Mouse (Mus musculus) forebrain, embryonic 11.5 days (tissue): ENCODE data around the gene Prnp. TPM values are rescaled to one million over a fixed set of nuclear protein-coding genes. Genes with fewer than 3 reads are reported as not detected.

ENCODE experiments used
- ATAC-seq: fragments of 200-750 bp; cut with Nextera tagmentation; replicated peaks from 2 replicates; pipeline ENCODE4 v1.8.0; 2017; ENCODE audit warnings: moderate TSS enrichment; ENCODE audit not compliant: low FRiP score
- DNase-seq: peaks from one replicate; pipeline ENCODE4 v3.0.0-alpha.2; 2017; ENCODE audit warnings: low spot score
- H3K27ac ChIP-seq: fragments of 300-500 bp; sonication (generic); 2 replicates; pipeline ENCODE4 v1.5.1; 2014; ENCODE audit warnings: low read depth, low read length
- H3K27me3 ChIP-seq: fragments of 300-500 bp; sonication (generic); 2 replicates; pipeline ENCODE4 v1.6.1; 2014; ENCODE audit warnings: mild to moderate bottlenecking, low read length, mixed read lengths; ENCODE audit not compliant: control insufficient read depth, insufficient read depth
- H3K36me3 ChIP-seq: fragments of 300-500 bp; sonication (generic); 2 replicates; pipeline ENCODE4 v1.6.1; 2014; ENCODE audit warnings: mild to moderate bottlenecking, low read length, moderate library complexity, mixed read lengths; ENCODE audit not compliant: control insufficient read depth, insufficient read depth
- H3K4me1 ChIP-seq: fragments of 300-500 bp; sonication (generic); replicated peaks from 2 replicates; pipeline ENCODE4 v1.6.1; 2014; ENCODE audit warnings: low read length, mixed read lengths; ENCODE audit not compliant: control insufficient read depth, insufficient read depth
- H3K4me2 ChIP-seq: fragments of 300-500 bp; sonication (generic); 2 replicates; pipeline ENCODE4 v1.6.1; 2014; ENCODE audit warnings: low read depth, mild to moderate bottlenecking, low read length, moderate library complexity, mixed read lengths; ENCODE audit not compliant: severe bottlenecking
- H3K4me3 ChIP-seq: fragments of 300-500 bp; sonication (generic); 2 replicates; pipeline ENCODE4 v1.5.1; 2014; ENCODE audit warnings: low read depth, low read length
- H3K9ac ChIP-seq: fragments of 300-500 bp; sonication (generic); 2 replicates; pipeline ENCODE4 v1.6.1; 2014; ENCODE audit warnings: low read length
- H3K9me3 ChIP-seq: fragments of 300-500 bp; sonication (generic); 2 replicates; pipeline ENCODE4 v1.6.1; 2016; ENCODE audit warnings: low read length, mixed read lengths; ENCODE audit not compliant: control insufficient read depth
- WGBS: fragments of 180-500 bp; shearing (Covaris S2); extraction: QIAGEN DNeasy Blood & Tissue Kit; methylation state at CpG from one replicate; pipeline ENCODE4 v1.1.7; 2014; 5-methylcytosine and 5-hydroxymethylcytosine counted together
- polyA plus RNA-seq: library from polyadenylated mRNA; unstranded; fragments of >200 nt; fragmentation: Nextera tagmentation; extraction: Ambion mirVana; gene quantifications from 2 replicates; pipeline ENCODE4 v1.2.1, GENCODE M21; 2014

The Prnp gene
- polyA plus RNA-seq, 1 experiment from 2014 or later = 25.4 TPM

DNA sequence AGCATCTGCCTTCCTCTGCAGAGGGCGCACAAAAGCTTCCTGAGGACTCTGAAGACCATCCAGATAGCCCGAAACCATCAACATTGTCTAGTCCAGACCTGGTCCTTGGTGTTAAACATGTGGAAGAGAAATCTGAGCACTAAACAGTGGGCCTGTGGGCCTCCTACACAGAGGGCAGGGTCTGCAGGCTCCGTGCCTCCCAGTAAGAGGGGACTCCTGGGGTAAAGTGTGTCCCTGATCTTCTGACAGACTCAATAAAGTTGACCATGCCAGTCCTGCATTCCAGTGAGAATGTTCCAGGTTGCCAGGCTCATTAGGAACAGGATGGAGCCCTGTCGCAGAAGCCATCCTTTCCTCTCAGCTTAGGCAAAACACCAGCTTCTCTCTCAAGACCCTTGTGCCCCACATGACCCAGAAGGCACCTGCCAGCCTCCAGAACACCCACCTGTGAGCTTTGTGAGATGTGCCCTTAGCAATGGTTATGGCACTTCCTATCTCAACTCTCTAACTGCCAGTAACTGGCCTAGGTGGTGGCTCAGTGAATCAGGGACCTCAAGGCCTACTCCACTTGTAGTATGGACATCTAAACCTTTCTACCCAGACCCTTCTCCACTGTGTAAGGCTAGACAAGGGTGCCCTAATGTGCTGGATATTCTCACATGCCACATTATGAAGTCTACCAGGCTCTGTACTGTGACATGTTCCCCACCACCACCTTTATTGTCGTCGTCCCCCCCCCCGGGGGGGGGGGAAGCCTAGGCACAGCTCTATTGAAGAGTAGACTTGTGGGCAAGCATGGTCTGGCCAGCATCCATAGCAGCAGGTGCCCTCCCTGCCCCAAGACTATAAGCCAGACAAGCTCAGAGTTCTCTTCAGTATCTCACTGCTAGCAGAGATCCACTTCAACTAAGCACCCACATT, 46.9 kb downstream of the Prnp start:
- ATAC-seq = no peak
- Histone ChIP-seq H3K4me2 (no peak overlapping the region), H3K27me3 (peaks cover 16% of the 10 kb centered on the region), H3K4me3 (no peak overlapping the region), H3K4me1 (no peaks in the 10 kb centered on the region), H3K9ac (no peak overlapping the region), H3K9me3 (no peaks in the 10 kb centered on the region), H3K27ac (no peak overlapping the region), H3K36me3 (no peaks in the 10 kb centered on the region)
- DNase-seq = no peak
- 93% methylated on average over 7 of the region's 7 CpGs for WGBS

DNA sequence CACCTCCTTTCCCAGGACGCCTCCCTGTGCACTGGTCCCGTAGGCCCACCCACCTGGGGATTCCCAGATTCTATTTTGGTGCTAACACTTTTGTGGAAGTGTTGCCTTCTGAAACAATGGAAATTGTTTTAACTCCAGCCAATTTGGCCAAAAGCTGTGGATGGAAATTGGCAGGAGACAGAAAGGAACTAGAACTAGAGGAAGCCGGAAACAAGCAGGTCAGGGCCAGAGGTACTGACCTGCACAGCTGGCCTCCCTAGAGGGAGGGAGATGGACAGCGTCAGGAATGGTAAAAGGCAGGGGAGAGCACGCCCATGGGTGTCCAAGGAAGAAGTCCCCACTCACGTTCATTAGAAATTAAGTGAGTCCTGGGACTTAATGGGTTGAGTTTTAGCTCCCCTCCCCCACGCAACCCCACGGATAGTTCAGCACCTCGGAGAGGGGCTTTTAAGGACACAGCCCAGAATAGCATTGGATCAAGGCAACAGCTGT, 48.0 kb downstream of the Prnp start:
- no peak overlapping the region for H3K9ac ChIP-seq
- no peak overlapping the region for H3K27ac ChIP-seq
- DNase-seq (no peak), ATAC-seq (no peak)
- H3K4me2 ChIP-seq = no peak overlapping the region
- H3K36me3 ChIP-seq = no peaks in the 10 kb centered on the region
- H3K27me3 ChIP-seq = peaks cover 12% of the 10 kb centered on the region
- no peak overlapping the region for H3K4me3 ChIP-seq
- 59% methylated on average over 9 of the region's 9 CpGs for WGBS
- no peaks in the 10 kb centered on the region for H3K9me3 ChIP-seq
- H3K4me1 ChIP-seq = no peaks in the 10 kb centered on the region

DNA sequence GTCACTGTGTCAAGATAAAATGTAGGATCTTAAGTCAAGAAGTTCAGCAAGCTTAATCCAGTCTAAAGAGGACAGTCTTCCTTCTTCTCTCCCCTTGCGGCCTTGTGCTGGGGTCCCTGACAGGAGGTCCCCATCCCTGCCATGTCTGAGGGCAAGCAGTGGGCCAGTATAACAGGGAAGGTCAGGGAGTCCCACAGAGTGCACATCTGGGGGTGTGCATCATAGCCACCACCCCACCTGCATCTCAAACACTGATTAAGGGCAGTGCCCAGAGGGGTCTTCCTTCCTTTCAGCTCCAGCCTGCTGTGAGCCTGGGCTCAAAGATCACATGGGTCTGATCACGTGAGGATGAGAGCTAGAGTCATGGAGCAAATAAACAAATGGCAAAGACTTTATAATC, 51.9 kb downstream of the Prnp start:
- H3K9ac ChIP-seq = no peak overlapping the region
- no peak overlapping the region for H3K4me3 ChIP-seq
- H3K4me2 ChIP-seq = no peak overlapping the region
- H3K27me3 ChIP-seq = no peaks in the 10 kb centered on the region
- WGBS = 85% methylated on average over 2 of the region's 2 CpGs
- DNase-seq = no peak
- H3K4me1 ChIP-seq = no peaks in the 10 kb centered on the region
- no peaks in the 10 kb centered on the region for H3K9me3 ChIP-seq
- no peaks in the 10 kb centered on the region for H3K36me3 ChIP-seq
- ATAC-seq = no peak
- H3K27ac ChIP-seq = no peak overlapping the region

DNA sequence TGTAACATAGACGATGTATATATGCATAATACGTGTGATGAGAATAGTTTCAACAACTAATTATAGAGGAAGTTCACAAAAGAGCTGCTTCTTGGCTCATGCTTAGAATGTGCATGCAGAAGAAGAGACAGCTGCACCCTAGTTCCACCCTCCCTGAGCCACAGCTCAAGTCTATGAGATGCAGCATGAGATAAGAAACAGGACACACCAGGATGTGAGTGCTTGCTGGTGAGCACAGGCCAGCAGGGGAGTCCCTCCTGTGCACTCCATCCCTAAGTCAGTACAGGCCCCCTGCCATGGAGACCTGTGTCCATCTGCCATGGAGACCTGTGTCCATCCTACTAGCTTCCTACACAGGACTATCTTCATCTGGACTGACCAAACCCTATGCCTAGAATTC, 60.9 kb downstream of the Prnp start:
- no peak for DNase-seq
- Histone ChIP-seq H3K9me3 (no peaks in the 10 kb centered on the region), H3K4me3 (no peak overlapping the region), H3K36me3 (no peaks in the 10 kb centered on the region), H3K27ac (no peak overlapping the region), H3K4me2 (no peak overlapping the region), H3K27me3 (no peaks in the 10 kb centered on the region), H3K9ac (no peak overlapping the region), H3K4me1 (no peaks in the 10 kb centered on the region)
- ATAC-seq = no peak
- WGBS = 90% methylated on average over 2 of the region's 2 CpGs

DNA sequence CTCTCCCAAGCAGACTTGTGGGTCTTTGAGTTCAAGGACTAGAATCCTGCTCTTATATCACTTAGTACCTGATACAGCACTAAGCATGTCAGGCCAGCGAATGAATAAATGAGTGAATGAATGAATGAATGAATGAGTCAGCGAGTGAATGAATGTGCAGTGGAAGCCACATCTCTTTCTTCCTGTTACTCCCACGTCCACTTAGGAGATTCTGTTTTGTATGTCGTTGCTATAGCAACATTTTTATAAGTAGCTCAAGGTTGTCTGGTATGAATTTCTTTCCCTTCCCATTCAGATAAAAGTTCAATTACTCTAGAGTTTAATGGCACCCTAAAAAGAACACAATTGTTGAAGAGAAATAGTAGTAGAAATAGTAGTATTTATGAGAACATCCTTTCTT, 61.4 kb downstream of the Prnp start:
- no peak overlapping the region for H3K4me3 ChIP-seq
- no peak overlapping the region for H3K4me2 ChIP-seq
- ATAC-seq = no peak
- H3K36me3 ChIP-seq = no peaks in the 10 kb centered on the region
- H3K27ac ChIP-seq = no peak overlapping the region
- DNase-seq = no peak
- no peaks in the 10 kb centered on the region for H3K9me3 ChIP-seq
- 83% methylated on average over 4 of the region's 4 CpGs for WGBS
- H3K27me3 ChIP-seq = no peaks in the 10 kb centered on the region
- H3K9ac ChIP-seq = no peak overlapping the region
- H3K4me1 ChIP-seq = no peaks in the 10 kb centered on the region

DNA sequence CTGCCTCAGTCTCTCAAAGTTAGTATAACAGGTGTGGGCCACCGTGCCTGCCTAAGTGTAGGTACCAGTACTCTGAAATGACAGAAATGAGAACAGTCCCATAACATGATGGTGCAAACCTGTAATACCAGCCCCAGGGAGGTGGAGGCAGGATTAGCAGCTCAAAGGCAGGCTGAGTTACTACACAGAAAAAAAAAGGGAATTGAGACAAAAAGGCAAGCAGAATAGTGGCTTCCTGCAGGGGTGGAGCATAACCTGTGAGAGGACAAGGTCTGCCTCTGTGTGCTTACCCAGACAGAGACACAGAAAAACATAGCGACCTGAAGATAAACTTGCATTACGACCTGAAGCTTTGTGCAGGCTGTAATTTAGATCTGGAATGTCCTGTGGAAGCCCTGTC, 66.9 kb downstream of the Prnp start:
- no peak overlapping the region for H3K4me2 ChIP-seq
- DNase-seq (no peak), ATAC-seq (no peak)
- no peak overlapping the region for H3K27ac ChIP-seq
- WGBS = 81% methylated on average over 3 of the region's 3 CpGs
- H3K4me1 ChIP-seq = no peaks in the 10 kb centered on the region
- no peak overlapping the region for H3K9ac ChIP-seq
- no peaks in the 10 kb centered on the region for H3K9me3 ChIP-seq
- H3K27me3 ChIP-seq = no peaks in the 10 kb centered on the region
- no peak overlapping the region for H3K4me3 ChIP-seq
- H3K36me3 ChIP-seq = no peaks in the 10 kb centered on the region

DNA sequence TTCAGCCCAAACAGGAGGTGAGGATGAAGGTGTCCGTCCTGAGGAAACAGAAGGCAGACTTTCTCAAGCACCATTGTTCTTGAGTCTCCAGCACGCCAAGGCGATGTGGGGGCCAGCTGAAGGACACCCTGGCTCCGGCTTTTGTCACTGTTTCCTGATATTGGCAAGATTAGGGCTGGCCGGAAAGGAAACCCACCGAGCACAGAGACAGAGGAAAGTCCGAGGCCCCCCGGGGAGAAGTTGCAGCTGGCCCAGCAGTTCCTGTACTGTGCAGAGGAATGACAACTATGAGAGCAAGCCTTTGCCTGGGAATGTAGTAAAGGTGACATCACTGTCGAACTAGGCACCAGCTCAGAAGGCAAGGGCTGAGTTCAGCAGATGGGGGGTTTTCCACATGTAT, 71.1 kb downstream of the Prnp start:
- Histone ChIP-seq H3K36me3 (no peaks in the 10 kb centered on the region), H3K9me3 (no peaks in the 10 kb centered on the region), H3K4me1 (no peaks in the 10 kb centered on the region), H3K27me3 (no peaks in the 10 kb centered on the region), H3K4me2 (no peak overlapping the region), H3K9ac (no peak overlapping the region), H3K27ac (no peak overlapping the region), H3K4me3 (no peak overlapping the region)
- 45% methylated on average over 9 of the region's 9 CpGs for WGBS
- DNase-seq (peak; percentile 58), ATAC-seq (no peak)

DNA sequence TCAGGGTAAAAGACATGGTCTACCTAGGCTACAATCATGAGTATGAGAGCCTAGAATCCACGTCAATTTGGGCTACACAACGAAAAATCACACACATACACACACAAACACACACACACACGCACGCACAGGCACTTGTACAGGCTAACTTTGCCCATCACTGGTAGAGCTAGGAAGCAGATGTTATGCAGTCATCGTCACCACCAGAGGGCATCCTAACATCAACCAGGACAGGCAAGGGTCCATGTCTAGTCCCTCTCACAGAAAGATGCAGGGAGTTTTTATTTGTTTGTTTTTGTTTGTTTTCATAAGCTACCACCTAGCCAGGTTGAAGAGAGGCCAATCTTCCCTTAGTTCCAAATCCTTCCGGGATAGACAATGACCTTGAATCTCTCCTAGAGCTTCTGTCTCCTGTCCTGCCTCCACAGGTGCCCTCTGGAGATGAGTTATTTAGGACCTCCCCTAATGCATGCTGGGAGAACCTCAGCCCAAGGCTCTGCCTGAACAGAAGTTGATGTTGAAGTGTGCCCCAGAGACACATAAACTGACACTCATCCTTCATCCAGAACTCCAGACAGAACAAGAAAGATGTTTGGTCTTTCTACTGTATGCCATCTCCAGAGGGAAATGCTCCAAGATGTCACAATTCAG, 72.9 kb downstream of the Prnp start:
- peak; percentile 78 for DNase-seq
- H3K27ac ChIP-seq = no peak overlapping the region
- 25% methylated on average over 6 of the region's 6 CpGs for WGBS
- H3K27me3 ChIP-seq = no peaks in the 10 kb centered on the region
- no peaks in the 10 kb centered on the region for H3K36me3 ChIP-seq
- H3K9me3 ChIP-seq = no peaks in the 10 kb centered on the region
- no peak overlapping the region for H3K4me2 ChIP-seq
- ATAC-seq = peak; percentile 67
- no peak overlapping the region for H3K4me3 ChIP-seq
- no peak overlapping the region for H3K9ac ChIP-seq
- no peaks in the 10 kb centered on the region for H3K4me1 ChIP-seq
